Mouse (Mus musculus): ENCODE measurements around the gene Gm7534. TPM values are rescaled to one million over a fixed set of nuclear protein-coding genes. Genes with fewer than 3 reads are reported as not detected.

The Gm7534 gene
- total RNA-seq, 1 experiment = not detected

- H3K4me1 ChIP-seq (ENCODE audit: control insufficient read depth in 2 of 2, insufficient read depth in 2 of 2, low read length in 2 of 2, poor library complexity in 1 of 2) = no peaks in the 10 kb centered on the region
- DNase-seq (ENCODE audit: low read depth, low spot score) = no peak
- H3K9ac ChIP-seq (ENCODE audit: insufficient read depth, low read depth, low read length, poor library complexity, severe bottlenecking) = no peak overlapping the region
- H3K4me3 ChIP-seq (ENCODE audit: insufficient read depth in 1 of 2, low read depth in 1 of 2, low read length in 2 of 2, poor library complexity in 1 of 2, severe bottlenecking in 1 of 2) = no peak overlapping the region
- H3K36me3 ChIP-seq (ENCODE audit: control insufficient read depth, insufficient read depth, low read length, poor library complexity, severe bottlenecking) = no peaks in the 10 kb centered on the region
- H3K27ac ChIP-seq (ENCODE audit: insufficient read depth, low read depth, low read length, poor library complexity, severe bottlenecking) = no peak overlapping the region
- TF ChIP-seq ZNF384 (IDR thresholded peaks at IDR 0.05; ENCODE audit: low read depth, low read length) (no peak), ZC3H11A (IDR thresholded peaks at IDR 0.05; ENCODE audit: borderline replicate concordance, low read depth, low read length) (no peak), HCFC1 (IDR thresholded peaks at IDR 0.05; ENCODE audit: borderline replicate concordance, insufficient read depth, low read length) (no peak), MAFK (IDR thresholded peaks at IDR 0.05; ENCODE audit: insufficient read depth, low read depth, low read length) (no peak), CHD2 (IDR thresholded peaks at IDR 0.05; ENCODE audit: low read depth, low read length) (no peak)
- in situ Hi-C loops (cut with MboI; ENCODE audit: low sequenced_read_pairs in 2 of 2, unreplicated experiment in 2 of 2) = no loop called here
- no peaks in the 10 kb centered on the region for H3K9me3 ChIP-seq (ENCODE audit: control insufficient read depth, insufficient read depth, low read depth, low read length)
These were observed 20.2 kb upstream of the Gm7534 start for GRCm38 (mm10) chr4:134222793-134223600.

- Histone ChIP-seq H3K9me3 (ENCODE audit: control insufficient read depth, insufficient read depth, low read depth, low read length) (no peaks in the 10 kb centered on the region), H3K36me3 (ENCODE audit: control insufficient read depth, insufficient read depth, low read length, poor library complexity, severe bottlenecking) (no peaks in the 10 kb centered on the region), H3K9ac (ENCODE audit: insufficient read depth, low read depth, low read length, poor library complexity, severe bottlenecking) (no peak overlapping the region), H3K4me1 (ENCODE audit: control insufficient read depth in 2 of 2, insufficient read depth in 2 of 2, low read length in 2 of 2, poor library complexity in 1 of 2) (peaks cover 0 to 15% of the 10 kb centered on the region in 2 experiments; a peak in 1 of 4 replicates), H3K27ac (ENCODE audit: insufficient read depth, low read depth, low read length, poor library complexity, severe bottlenecking) (no peak overlapping the region), H3K4me3 (ENCODE audit: insufficient read depth in 1 of 2, low read depth in 1 of 2, low read length in 2 of 2, poor library complexity in 1 of 2, severe bottlenecking in 1 of 2) (no peak overlapping the region)
- in situ Hi-C loops (cut with MboI; ENCODE audit: low sequenced_read_pairs in 2 of 2, unreplicated experiment in 2 of 2) = no loop called here
- no peak for DNase-seq (ENCODE audit: low read depth, low spot score)
- TF ChIP-seq MAFK (IDR thresholded peaks at IDR 0.05; ENCODE audit: insufficient read depth, low read depth, low read length) (no peak), ZNF384 (IDR thresholded peaks at IDR 0.05; ENCODE audit: low read depth, low read length) (no peak), CHD2 (IDR thresholded peaks at IDR 0.05; ENCODE audit: low read depth, low read length) (no peak), HCFC1 (IDR thresholded peaks at IDR 0.05; ENCODE audit: borderline replicate concordance, insufficient read depth, low read length) (no peak), ZC3H11A (IDR thresholded peaks at IDR 0.05; ENCODE audit: borderline replicate concordance, low read depth, low read length) (no peak)
These were observed 3.8 kb upstream of the Gm7534 start for GRCm38 (mm10) chr4:134206488-134207053.

GRCm38 (mm10) chr4:134203340-134203896 lies 614 bp upstream of the Gm7534 start:
- in situ Hi-C loops (cut with MboI; ENCODE audit: low sequenced_read_pairs in 2 of 2, unreplicated experiment in 2 of 2) = no loop called here
- TF ChIP-seq ZC3H11A (IDR thresholded peaks at IDR 0.05; ENCODE audit: borderline replicate concordance, low read depth, low read length) = no peak
- no peak for TF ChIP-seq CHD2 (IDR thresholded peaks at IDR 0.05; ENCODE audit: low read depth, low read length)
- no peak for TF ChIP-seq ZNF384 (IDR thresholded peaks at IDR 0.05; ENCODE audit: low read depth, low read length)
- Histone ChIP-seq H3K4me3 (ENCODE audit: insufficient read depth in 1 of 2, low read depth in 1 of 2, low read length in 2 of 2, poor library complexity in 1 of 2, severe bottlenecking in 1 of 2) (no peak overlapping the region), H3K27ac (ENCODE audit: insufficient read depth, low read depth, low read length, poor library complexity, severe bottlenecking) (no peak overlapping the region), H3K4me1 (ENCODE audit: control insufficient read depth in 2 of 2, insufficient read depth in 2 of 2, low read length in 2 of 2, poor library complexity in 1 of 2) (peaks cover 1 to 12% of the 10 kb centered on the region in 2 experiments; a peak in 1 of 4 replicates), H3K9ac (ENCODE audit: insufficient read depth, low read depth, low read length, poor library complexity, severe bottlenecking) (no peak overlapping the region), H3K36me3 (ENCODE audit: control insufficient read depth, insufficient read depth, low read length, poor library complexity, severe bottlenecking) (no peaks in the 10 kb centered on the region), H3K9me3 (ENCODE audit: control insufficient read depth, insufficient read depth, low read depth, low read length) (no peaks in the 10 kb centered on the region)
- DNase-seq (ENCODE audit: low read depth, low spot score) = no peak

DNA sequence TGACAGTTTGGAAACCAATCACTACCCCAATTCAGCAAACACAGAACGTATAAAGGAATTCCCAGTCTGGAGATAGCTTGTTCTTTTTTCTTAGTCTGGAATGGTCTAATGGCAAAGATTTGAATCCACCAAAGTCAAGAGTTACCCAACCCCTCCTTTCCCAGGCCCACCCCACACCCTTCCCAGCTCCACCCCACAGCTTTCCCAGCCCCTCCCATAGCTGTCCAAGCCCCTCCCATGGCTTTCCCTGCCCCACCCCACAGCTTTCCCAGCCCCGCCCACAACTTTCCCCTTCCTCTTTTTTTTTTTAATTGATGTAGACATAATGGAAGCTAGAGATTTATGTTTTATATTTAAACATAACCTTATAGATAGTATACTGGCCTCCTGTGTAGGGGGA lies 3.4 kb downstream of the Gm7534 start:
- Histone ChIP-seq H3K9ac (ENCODE audit: insufficient read depth, low read depth, low read length, poor library complexity, severe bottlenecking) (no peak overlapping the region), H3K4me3 (ENCODE audit: insufficient read depth in 1 of 2, low read depth in 1 of 2, low read length in 2 of 2, poor library complexity in 1 of 2, severe bottlenecking in 1 of 2) (no peak overlapping the region), H3K4me1 (ENCODE audit: control insufficient read depth in 2 of 2, insufficient read depth in 2 of 2, low read length in 2 of 2, poor library complexity in 1 of 2) (0 out of 4 replicates have a peak, but pooled peaks cover 0 to 1% of the 10 kb centered on the region in 2 experiments), H3K27ac (ENCODE audit: insufficient read depth, low read depth, low read length, poor library complexity, severe bottlenecking) (no peak overlapping the region), H3K36me3 (ENCODE audit: control insufficient read depth, insufficient read depth, low read length, poor library complexity, severe bottlenecking) (no peaks in the 10 kb centered on the region), H3K9me3 (ENCODE audit: control insufficient read depth, insufficient read depth, low read depth, low read length) (no peaks in the 10 kb centered on the region)
- peak; percentile 47 for DNase-seq (ENCODE audit: low read depth, low spot score)
- no peak for TF ChIP-seq CHD2 (IDR thresholded peaks at IDR 0.05; ENCODE audit: low read depth, low read length)
- 0 out of 2 replicates have a peak, but pooled peaks have one; percentile 28 for TF ChIP-seq ZNF384 (IDR thresholded peaks at IDR 0.05; ENCODE audit: low read depth, low read length)
- in situ Hi-C loops (cut with MboI; ENCODE audit: low sequenced_read_pairs in 2 of 2, unreplicated experiment in 2 of 2) = no loop called here
